Mouse (Mus musculus) gastrocnemius, postnatal 36 days (tissue): ENCODE data around the gene Fam198a. TPM values are rescaled to one million over a fixed set of nuclear protein-coding genes. Genes with fewer than 3 reads are reported as not detected.
A peak's percentile ranks its signal among the peaks of the same experiment; 100 is the strongest.

Experiments
- DNase-seq, 2 experiments: peaks; one replicate each; pipeline ENCODE4 v3.0.0; 2022
- intact Hi-C: fragments of 180-260 bp; cut with DNase I; formaldehyde crosslinking; loops from one replicate; pipeline ENCODE4 v1.15.1; 2025
- long read RNA-seq, 2 experiments: library from polyadenylated mRNA; stranded (forward); transcript quantifications; one replicate each; pipeline ENCODE4 v2.0.0; 2021
- total RNA-seq, 2 experiments: library from RNA; stranded (reverse); gene quantifications; 2 replicates each; pipeline ENCODE4 v1.2.3; 2021

Fam198a gene
- total RNA-seq: 1 to 10 TPM; 1.3 to 1.4 TPM
- long read RNA-seq, experiment 1: 0 reads
- long read RNA-seq, experiment 2, partial matches to known transcripts: 0 of 2 reads
- long read RNA-seq, experiment 2, other reads (novel, unspliced or antisense): 1 of 2 reads

- peak; percentile 72 to 73 for DNase-seq
Measured at GRCm38 (mm10) chr9:121950418-121951113, at the start of gene Fam198a. Gene Fam198a, plus strand, starts transcription at chr9:121950988.

GRCm38 (mm10) chr9:121901710-121902700 lies 48.8 kb upstream of the Fam198a start:
- DNase-seq: peak in 1 of 2 experiments; percentile 14
- intact Hi-C loops: no loop called here

More at GRCm38 (mm10) chr9:121950418-121951113, at the start of gene Fam198a:
- intact Hi-C loops: no loop called here

DNA sequence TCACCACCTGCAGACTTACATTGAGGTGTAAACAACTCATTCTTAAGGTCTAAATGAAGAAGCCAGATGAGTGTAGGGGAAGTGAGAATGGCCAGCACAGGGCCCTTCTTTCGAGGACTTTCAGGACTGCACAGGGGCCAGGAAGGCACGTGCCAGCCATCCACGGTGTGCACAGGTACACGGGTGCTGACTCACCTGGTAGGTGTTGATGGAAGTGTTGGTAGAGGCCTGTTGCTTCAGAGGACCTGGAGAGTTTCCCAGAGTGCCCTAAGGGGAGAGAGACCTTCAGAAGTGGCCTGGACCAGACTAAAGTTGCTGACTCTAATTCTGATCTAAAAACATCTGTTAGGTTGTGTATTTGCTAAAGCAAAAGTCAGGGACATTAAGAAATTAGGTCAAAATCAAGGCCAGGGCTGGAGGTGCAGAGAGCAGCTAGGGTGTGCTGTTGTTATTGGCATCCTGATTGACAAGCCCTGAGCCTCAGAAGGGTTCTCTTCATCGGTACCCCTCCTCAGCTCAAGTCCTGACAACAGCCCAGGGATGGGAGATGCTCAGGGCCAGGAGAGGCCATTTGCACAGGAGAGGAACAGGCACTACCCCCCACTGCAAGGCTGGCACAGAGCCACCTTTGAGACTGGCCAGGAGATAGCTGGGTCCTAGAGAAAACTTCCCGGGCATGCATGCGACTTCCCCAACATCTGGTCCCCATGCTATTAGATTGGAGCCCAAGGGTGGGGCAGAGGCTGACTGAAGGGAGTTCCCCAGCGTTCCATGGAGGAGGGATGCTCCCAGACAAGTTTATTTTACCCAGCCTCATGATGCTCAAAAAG lies 47.1 kb upstream of the Fam198a start:
- intact Hi-C loops: no loop called here
- peak; percentile 48 to 49 for DNase-seq

DNA sequence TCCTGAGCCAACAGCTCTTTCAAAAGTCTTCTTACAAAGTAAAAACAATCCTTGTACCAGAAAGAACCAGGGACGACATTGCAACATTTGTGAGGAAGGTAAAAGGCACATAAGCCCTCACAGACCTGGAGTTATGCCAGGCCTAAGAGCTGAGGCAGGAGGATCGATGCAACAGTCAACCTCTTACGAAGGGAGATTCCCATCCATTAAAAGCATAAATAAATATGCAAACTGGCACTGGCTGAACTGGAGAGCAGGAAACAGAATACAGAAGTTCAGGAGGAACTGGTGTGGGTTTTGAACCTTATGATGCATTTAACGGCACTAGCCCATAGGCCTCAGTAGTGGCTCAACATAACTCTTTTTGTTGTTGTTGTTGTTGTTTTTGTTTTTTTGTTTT lies 46.5 kb upstream of the Fam198a start:
- intact Hi-C loops: no loop called here
- DNase-seq: no peak

DNA sequence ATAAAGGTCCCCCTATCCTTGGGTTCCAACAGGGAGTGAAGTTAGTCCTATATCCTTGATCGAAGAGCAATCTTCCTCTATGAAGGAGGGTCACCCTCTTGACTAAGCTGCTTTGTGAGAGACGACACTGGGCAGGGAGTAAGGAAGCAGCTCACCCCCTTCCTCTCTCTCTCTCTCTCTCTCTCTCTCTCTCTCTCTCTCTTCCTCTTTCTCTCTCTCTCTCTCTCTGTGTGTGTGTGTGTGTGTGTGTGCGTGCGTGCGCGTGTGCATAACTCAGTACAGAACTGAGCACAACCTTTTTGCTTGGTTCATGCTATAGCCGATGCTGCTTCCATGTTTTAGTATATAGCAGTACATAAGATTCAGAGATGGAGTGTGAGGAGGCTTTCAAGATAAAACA lies 45.8 kb upstream of the Fam198a start:
- intact Hi-C loops: no loop called here
- DNase-seq: no peak

DNA sequence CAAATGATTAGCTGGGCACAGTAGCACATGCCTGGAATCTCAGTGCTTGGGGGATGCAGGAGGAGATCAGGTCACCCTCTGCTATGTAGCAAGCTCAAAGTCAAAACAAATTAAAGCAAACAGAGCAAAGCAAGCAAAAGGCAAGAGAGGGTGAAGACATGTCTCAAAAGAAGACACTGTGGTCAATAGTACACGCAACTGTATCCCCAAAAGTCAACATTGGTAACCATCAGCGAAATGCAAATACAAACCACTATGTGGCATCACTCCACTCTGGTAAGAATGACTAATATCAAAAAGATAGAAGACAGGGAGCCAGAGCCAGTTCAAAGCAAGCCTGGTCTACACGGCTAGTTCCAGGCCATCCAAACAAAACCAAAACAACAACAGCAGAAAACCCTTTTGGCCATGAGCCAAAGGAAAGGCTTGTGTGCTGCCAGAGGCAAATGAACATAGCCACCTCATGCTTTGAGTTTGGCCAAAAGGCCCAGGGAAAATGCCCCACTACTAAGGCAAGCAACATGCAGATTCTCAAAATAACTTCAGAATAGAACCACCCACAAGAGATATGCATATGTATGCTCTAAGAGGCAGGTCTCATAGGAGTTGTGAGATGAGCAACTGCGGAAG lies 45.1 kb upstream of the Fam198a start:
- peak in 1 of 2 experiments; percentile 4 for DNase-seq
- intact Hi-C loops: no loop called here

DNA sequence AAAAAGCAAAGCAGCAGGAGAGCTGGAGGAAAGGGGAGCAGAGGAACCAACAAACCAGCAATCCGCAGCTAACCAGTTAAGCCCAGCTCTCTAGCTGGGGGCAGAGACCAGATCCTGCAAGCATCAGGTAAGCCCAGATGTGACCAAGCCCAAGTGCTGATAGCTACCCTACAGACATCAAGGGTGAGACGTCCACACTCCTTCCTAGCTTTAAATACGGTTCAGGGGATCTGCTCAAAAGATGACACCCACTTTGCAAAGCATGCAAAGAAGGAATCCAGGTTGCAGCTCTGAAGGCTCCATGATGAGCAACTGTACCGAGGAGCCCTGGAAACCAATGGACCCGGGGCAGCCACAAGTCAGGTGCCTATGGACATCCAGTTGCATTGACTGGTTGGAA lies 44.3 kb upstream of the Fam198a start:
- intact Hi-C loops: no loop called here
- DNase-seq: peak in 1 of 2 experiments; percentile 6

GRCm38 (mm10) chr9:121907356-121908070 lies 43.3 kb upstream of the Fam198a start:
- peak in 1 of 2 experiments; percentile 9 for DNase-seq
- intact Hi-C loops: no loop called here

- intact Hi-C loops: no loop called here
- peak in 1 of 2 experiments; percentile 7 for DNase-seq
Measured at GRCm38 (mm10) chr9:121908321-121908720, 42.5 kb upstream of the Fam198a start.

GRCm38 (mm10) chr9:121909635-121910034 lies 41.2 kb upstream of the Fam198a start:
- DNase-seq: peak in 1 of 2 experiments; percentile 7
- intact Hi-C loops: no loop called here

DNA sequence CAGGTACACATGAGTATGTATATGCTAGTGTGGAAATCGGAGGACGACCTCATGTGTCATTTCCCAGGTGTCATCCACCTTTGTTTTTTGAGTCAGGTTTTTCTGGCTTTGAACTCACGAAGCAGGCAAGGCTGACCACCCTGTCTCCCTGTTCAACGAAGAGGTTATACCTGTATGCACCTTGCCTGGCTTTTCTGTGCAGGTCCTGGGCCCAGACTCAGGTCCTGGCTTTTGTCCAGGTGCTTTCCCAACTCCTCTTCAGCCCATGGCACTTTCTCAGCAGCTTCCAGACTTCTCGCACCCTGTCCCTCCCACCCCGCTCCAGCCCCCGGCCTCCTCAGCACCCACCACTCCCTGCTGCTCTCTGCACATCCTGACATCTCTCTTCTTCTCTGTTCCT lies 39.6 kb upstream of the Fam198a start:
- intact Hi-C loops: no loop called here
- DNase-seq: peak in 1 of 2 experiments; percentile 5

DNA sequence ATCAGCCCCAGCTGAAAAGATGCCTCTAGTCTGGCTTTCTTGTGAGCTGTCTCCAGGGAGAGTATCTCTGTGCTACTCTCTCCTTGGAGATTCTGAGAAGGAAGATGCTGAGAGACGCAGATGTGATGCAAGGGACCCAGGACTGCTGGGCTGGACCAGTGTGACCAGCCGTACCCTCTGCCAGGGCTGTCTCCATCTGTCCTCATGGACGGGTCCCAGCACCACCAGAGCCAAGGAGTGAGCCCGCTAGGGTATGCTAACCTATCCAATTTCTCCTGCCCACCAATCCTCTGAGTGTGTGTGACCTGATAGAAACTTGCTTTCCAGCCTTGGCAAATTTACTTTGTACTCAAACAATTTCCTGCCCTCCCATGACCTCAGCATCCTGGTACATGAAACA lies 38.0 kb upstream of the Fam198a start:
- intact Hi-C loops: no loop called here
- no peak for DNase-seq

DNA sequence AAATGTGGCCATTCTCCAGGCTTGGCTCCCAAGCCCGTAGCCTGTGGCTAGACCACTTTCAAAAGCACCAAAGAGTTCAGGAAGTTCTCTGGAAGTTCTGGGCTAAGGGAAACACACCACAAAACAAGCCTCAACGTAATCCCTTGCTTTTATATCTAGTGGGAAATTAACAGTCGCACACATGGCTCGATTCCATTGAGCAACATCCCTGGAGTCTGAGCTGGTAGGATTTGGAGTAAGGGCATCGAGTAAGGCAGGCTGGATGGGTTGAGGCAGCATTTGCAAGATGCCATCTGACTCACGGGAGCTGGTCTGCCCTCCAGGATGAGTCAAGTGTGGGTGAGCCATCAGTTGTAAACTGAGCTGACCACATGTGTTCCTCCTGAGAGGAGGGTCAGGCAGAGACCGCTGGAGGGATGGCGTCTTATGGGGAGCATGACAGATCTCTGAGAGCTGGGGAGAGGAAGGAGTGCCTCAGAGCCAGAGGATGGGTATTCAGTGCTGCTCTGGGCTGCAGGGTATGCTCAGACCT lies 36.5 kb upstream of the Fam198a start:
- no peak for DNase-seq
- intact Hi-C loops: no loop called here

GRCm38 (mm10) chr9:121915056-121915455 lies 35.7 kb upstream of the Fam198a start:
- intact Hi-C loops: no loop called here
- no peak for DNase-seq

DNA sequence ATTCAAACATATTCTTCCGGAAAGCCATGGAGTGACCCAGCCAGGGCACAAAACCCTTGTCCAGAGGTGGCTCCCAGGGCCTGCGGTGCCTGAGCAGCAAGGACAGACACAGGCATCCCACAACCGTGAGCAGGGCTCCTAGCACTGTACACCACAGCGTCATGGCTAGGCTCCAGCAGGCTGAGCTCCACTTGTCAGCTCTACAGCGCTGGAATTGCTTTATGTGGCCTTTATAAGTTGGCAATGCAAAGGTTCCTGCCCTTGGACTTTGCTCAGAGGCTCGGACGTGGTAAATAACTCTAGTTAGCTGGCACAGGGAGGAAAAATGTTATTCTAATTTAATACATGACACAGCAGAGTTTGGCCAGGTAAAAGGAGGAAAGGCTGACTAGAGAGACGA lies 34.7 kb upstream of the Fam198a start, which contains the start of gene Cyp8b1:
Cyp8b1 (minus strand) TSS at position 204 of the 400 bp plus-strand sequence.
- no peak for DNase-seq
- intact Hi-C loops: no loop called here

GRCm38 (mm10) chr9:121919027-121919501 lies 31.7 kb upstream of the Fam198a start:
- no peak for DNase-seq
- intact Hi-C loops: no loop called here

- intact Hi-C loops: no loop called here
- peak in 1 of 2 experiments; percentile 10 for DNase-seq
Measured at GRCm38 (mm10) chr9:121923443-121923842, 27.3 kb upstream of the Fam198a start.

GRCm38 (mm10) chr9:121923906-121924305 lies 26.9 kb upstream of the Fam198a start:
- DNase-seq: no peak
- intact Hi-C loops: no loop called here
